Mouse (Mus musculus): ENCODE measurements around the gene Dnaaf3.

Gene Dnaaf3

DNA sequence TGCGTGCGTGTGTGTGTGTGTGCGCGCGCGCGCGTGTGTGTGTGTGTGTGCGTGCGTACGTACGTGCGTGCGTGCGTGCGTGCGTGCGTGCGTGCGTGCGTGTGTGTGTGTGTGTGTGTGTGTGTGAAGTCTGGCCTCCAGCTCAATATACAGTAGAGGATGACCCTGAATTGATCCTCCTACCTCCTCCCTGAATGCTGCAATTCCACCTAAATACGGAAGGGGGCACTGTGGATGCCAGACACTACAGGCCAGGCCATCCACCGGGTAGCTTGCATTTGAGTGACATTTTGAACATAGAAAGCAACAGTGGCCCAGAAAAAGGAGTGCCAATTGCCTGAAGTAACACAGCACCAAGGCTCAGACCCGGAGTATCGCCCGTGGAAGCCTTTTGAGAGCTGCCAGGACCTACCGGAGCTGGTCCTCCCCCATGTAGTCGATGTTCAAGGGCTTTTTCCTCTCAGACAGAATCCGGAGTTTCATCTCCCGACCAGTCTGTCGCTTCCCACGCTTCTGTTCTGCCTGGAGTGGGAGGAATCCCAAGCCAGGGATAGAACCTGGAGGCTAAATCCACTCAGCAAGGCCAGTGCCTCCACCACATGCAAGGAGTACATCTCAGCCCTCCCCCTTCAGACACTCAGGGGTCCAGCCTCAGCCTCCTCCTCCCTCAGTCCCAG is 24.1 kb downstream of the Dnaaf3 start:
- no peak for TF ChIP-seq GATA4 (IDR thresholded peaks at IDR 0.05; ENCODE audit: insufficient replicate concordance, low read length)

DNA sequence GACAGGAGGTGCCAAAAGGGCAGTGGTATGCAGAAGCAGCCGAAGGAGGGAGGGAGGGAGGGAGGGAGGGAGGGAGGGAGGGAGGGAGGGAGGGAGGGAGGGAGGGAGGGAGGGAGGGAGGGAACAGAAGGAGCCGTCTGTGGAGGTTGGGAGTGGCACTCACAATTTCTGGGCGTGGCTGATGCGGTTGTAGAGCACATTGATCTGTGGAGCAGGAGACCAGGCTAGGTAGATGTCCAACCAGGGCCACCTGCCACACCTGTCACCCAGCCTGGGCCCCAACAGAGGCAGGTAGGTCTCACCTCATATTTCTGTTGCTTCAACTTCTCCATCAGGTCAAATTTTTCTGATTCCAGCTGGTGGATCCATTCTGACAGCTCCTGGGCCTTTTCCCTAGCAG is 25.0 kb downstream of the Dnaaf3 start:
- no peak for TF ChIP-seq GATA4 (IDR thresholded peaks at IDR 0.05; ENCODE audit: insufficient replicate concordance, low read length)

DNA sequence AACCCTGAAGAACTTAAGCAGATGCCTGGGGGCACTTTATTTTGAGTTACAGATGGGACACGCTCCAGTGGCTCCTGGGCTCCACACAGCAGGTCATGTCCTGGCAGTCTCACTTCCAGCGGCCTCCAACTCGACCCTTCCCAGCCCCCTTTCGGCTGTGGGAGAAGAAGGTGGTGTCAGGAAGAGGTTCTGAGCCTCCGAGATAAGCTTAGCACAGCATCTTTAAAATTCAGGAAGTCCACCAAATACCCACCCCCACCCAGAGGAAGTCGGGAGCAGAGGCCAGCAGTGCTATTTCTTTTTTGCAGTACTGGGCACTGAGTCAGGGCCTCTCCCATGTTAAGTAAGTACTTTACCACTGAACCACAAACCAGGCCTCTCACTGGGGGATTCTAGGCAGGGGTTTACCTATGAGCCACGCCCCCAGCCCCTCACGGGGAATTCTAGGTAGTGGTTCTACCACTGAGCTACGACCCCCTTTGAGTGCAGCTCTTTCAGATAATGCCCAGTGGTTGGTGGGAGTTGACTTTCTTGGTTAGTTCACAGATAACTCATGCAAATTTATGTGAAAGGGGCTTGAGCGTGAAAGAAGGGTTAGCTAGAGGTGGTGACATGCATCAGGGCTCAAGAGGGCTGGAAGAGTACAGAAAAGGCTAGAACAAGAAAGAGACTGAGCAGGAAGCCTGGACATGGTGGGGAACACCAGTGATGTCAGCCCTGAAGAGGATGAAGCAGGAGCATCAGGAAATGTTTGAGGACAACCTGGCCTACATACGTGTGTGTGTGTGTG is 27.4 kb downstream of the Dnaaf3 start:
- peak; percentile 67; the same call in 1 of the 2 replicates for TF ChIP-seq GATA4 (IDR thresholded peaks at IDR 0.05; ENCODE audit: insufficient replicate concordance, low read length)

DNA sequence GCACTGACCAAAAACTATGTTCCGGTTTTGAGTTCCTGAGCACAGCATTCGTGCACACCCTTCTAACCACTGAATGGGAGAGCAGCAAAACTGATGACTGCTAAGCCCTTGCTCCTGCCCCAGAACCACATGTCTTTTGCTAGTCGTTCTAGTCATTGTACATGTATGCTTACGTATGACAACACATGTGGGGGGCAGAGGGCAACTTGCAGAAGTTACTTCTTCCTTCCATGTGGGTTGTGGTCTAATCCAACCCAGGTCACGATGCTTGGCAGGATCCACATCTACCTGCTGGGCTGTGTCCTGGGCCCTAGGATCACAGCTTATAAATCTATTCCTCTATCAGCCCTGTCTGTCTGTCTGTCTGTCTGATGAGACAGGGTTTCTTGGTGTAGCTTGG is 28.4 kb downstream of the Dnaaf3 start:
- no peak for TF ChIP-seq GATA4 (IDR thresholded peaks at IDR 0.05; ENCODE audit: insufficient replicate concordance, low read length)

DNA sequence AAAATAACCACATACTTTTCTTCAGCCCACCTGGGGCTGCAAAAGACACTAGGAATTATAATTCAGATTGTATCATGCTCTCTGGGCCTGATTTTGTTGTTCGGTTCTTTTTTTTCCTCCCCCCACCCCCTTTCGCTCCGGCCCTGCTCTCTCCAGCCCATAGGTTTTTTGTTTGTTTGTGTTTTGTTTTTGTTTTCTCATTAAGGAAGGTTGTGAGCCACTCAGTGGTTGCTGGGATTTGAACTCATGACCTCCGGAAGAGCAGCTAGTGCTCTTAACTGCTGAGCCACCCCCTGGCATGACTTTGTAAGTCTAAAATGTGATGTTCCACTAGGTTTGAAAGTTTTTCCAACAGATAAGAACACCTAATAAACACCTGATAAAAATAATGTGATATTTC is 29.2 kb downstream of the Dnaaf3 start:
- no peak for TF ChIP-seq GATA4 (IDR thresholded peaks at IDR 0.05; ENCODE audit: insufficient replicate concordance, low read length)

DNA sequence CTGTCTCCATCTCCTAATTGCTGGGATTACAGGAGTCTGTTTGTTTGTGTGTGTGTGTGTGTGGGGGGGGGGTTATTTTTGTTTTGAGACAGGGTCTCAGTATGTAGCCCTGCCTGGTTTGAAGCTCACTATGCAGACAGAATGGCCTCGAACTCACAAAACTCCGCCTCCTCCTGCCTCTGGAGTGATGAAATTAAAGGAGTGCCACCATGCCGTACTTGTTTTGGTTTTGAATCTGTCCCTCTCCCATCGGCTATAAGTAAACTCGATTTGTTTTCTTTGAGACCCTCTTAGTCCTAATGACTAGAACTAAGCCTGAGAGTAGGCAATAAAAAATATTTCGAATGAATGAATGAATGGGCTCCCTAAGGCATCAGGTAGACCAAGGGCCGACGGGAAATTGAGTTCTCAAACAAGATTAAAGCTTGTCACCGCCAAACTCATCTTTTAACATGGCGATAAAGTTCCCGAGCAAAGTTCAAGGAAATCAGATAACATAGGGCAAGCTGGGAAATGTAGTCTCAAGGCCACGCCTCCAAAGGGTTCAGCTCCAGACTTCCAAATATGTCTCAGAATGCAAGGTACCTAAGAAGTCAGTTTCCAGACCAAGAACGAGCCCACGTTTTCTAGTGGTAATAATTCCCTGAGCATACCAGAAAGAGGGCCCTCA is 29.7 kb downstream of the Dnaaf3 start:
- TF ChIP-seq GATA4 (IDR thresholded peaks at IDR 0.05; ENCODE audit: insufficient replicate concordance, low read length) = peak; percentile 94

DNA sequence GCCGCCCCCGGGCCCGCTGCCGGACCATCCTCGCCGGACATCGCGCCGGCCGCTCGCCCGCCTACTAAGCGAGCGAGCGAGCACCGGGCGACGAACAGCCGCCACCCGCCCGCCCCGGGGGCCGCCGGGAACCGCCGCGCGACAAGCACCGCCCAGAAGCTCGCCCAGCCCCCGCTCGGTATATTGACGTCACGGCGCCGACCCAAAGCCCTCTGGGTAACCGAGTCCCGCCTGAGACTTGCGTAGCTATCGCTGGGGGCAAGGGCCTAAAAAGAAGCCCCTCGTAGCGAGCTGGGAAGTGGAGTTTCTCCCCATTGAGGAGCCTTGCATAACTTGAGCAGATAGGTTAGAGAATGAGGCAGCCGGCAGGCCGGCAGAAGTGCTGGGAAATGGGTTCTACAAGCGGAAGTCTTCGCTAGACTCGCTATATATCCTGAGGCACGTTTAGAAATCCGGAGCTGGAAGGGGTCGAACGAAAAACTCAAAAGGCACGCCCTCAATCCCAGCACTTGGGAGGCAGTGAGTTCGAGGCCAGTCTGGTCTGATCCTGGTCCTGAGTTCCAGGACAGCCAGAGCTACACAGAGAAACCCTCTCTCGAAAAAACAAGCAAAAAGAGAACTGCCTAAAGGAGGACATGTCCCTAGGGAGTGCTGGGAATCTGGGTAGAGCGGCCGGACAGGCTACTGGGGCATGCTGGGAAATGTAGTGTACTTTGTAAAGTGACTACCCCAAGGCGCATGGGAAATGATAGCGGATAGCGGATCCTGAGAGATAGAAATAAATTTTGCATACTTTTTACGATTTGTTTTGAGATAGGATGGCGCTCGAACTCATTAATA is 30.5 kb downstream of the Dnaaf3 start, which contains the start of gene Ppp1r12c:
Ppp1r12c (minus strand) TSS at position 123 of the 840 bp plus-strand sequence.
- peak; percentile 29; the same call in 1 of the 2 replicates for TF ChIP-seq GATA4 (IDR thresholded peaks at IDR 0.05; ENCODE audit: insufficient replicate concordance, low read length)

DNA sequence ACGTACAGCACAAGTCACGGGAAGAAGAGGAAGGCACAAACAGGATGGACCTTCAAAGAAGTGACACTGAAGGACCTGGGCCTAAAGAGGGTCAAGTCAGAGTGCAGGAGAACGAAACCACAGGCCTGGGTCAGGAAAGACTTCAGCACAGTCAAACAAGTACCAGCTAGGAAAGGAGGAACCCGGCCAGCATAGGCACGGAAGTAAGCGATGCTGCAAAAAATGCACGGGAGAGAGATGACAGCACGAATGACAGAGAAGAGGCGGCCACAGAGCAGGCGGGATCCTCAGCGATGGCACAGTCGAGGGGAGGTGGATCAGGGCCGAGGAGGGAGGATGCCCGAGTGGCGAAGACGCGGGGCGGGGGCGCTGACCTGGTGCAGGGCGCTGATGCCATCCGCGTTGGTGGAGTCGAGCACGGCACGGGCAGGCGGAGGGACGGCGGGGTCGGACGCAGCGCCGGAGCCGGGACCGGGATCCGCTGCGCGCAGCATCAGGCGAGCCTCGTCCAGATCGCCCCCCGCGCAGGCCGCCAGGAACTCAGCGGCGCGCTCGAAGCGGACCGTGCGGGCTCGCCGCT is 31.3 kb downstream of the Dnaaf3 start:
- no peak for TF ChIP-seq GATA4 (IDR thresholded peaks at IDR 0.05; ENCODE audit: insufficient replicate concordance, low read length)

DNA sequence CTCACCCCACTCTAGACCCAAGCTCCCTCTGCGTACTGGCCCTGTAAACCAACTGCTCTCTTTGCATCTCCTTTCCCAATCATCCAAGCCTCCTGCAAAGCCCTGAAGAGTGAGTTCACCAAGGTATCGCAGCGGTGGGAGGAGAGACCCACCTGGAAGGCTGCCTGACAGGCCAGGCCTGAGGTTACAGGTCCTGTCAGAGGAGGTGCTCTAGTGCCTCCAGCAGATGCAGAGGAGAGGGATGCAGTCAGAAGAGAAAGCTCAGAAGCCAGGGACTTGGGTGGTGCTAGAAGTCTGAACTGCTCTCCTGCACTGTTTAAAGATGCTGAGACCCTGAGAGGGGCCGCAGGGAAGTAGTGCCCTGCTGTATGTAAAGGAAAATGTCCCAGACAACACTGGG is 33.2 kb downstream of the Dnaaf3 start:
- no peak for TF ChIP-seq GATA4 (IDR thresholded peaks at IDR 0.05; ENCODE audit: insufficient replicate concordance, low read length)

DNA sequence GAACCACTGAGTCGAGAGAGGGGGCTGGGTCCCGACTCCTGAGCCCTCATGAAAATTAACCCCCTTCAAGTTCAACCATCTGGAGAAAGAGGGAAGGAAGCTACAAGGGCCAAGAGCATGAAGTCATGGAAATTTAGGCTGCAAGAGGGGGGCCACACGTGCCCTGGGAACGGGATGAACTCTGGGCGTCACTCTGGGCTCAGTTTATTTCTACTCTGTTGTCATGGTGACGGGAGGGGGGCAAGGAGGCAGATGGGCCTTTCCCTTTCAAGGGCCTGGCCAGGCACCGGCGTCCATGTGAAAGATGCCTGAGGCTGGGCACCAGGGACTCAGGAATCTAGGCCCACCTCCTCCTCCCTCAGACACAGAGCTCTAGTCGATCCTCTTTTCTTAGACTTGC is 34.0 kb downstream of the Dnaaf3 start:
- no peak for TF ChIP-seq GATA4 (IDR thresholded peaks at IDR 0.05; ENCODE audit: insufficient replicate concordance, low read length)

DNA sequence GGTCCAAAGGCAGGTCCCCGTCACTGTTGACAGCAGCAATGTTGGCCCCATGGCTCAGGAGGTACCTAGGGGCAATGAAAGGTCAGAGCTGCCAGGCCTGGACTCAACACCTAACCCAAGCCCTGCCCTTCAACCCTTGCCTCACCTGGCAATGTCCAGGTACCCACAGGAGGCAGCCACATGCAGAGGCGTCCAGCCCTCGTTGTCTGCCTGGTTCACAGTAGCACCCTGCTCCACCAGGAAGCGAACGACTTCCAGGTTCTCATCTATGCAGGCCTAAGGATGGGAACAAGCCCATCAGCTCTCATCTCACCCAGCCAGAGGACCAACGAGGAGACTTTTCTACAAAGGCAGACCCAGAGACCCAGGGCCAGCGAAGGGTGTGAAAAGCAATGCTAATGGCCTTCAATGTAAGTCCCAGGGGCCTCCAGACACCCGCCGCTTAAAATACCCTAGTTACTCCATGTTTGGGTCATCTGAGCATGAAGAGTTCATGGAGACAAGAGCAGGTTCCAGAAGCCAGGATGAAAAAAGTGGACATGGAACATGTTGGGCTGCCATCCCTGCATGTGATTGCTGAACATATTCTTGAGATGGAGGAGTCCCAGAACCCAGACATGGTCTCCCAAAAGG is 34.9 kb downstream of the Dnaaf3 start:
- TF ChIP-seq GATA4 (IDR thresholded peaks at IDR 0.05; ENCODE audit: insufficient replicate concordance, low read length) = no peak

DNA sequence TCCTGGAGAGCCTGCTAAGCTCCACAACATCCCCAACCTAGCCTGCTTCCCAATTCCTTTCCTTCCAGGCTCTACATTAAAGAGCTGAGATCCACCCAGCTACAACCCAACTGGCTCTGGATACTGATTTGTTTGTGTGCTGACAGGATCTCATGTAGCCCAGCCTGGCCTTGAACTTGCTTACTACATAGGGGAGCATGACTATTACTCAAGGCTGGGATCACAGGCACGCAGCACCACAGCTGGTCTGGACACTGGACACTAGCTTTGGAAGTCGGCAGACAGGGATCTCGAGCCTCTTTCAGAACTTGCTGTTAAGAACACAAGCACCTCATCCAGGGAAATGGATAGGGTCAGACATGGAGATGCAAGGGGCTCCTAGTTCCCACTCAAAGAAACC is 35.8 kb downstream of the Dnaaf3 start:
- TF ChIP-seq GATA4 (IDR thresholded peaks at IDR 0.05; ENCODE audit: insufficient replicate concordance, low read length) = no peak

DNA sequence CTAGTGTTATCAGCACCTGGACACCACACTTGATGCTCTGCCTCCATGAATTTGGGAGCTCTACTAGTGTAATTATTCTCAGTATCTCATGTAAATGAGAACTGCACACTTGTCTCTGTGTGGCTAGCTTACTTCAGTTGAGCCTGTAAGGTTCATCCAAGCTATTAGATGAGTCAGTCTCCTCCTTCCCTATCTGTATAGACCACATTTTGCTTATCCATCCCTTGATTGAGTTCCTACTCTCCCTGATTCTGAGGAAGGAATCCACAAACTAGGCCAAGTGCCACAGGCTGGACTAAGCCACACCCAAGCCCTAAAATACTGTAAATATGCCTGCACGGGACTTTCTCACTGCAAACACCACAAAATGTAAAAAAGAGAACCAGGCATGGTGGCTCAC is 38.3 kb downstream of the Dnaaf3 start:
- TF ChIP-seq GATA4 (IDR thresholded peaks at IDR 0.05; ENCODE audit: insufficient replicate concordance, low read length) = no peak

Data from liver, adult (tissue).